Mouse (Mus musculus): Measurements from ENCODE around the gene Cnnm2. TPM values are rescaled to one million over a fixed set of nuclear protein-coding genes. Genes with fewer than 3 reads are reported as not detected.
"Not testable (repeated sequence)": the region's sequence is repeated elsewhere in the genome, so short reads cannot be mapped to it uniquely, and the experiment has no call there.

The Cnnm2 gene
- polyA plus RNA-seq, 1 experiment from 2014 or later = 1.9 TPM

- Histone ChIP-seq H3K9me3 (ENCODE audit: control insufficient read depth, low read length) (no peaks in the 10 kb centered on the region), H3K27ac (ENCODE audit: low read depth, low read length) (no peak overlapping the region), H3K4me3 (ENCODE audit: low read depth, low read length) (no peak overlapping the region), H3K9ac (ENCODE audit: low read depth, low read length) (no peak overlapping the region), H3K27me3 (replicated peaks; ENCODE audit: control insufficient read depth, insufficient read depth, low read length) (no peaks in the 10 kb centered on the region; the same call in 1 of the 2 replicates), H3K36me3 (ENCODE audit: control insufficient read depth, insufficient read depth, low read length) (no peaks in the 10 kb centered on the region), H3K4me1 (replicated peaks; ENCODE audit: control insufficient read depth, insufficient read depth, low read length) (no peaks in the 10 kb centered on the region), H3K4me2 (no peak overlapping the region)
- ATAC-seq (replicated peaks; ENCODE audit: low FRiP score) = no peak
- 75% methylated on average over 3 of the region's 3 CpGs for WGBS
- DNase-seq (ENCODE audit: low spot score) = no peak
Measured at GRCm38 (mm10) chr19:46747799-46748198, 13.6 kb upstream of the Cnnm2 start.

- ATAC-seq (replicated peaks; ENCODE audit: low FRiP score) (no peak), DNase-seq (ENCODE audit: low spot score) (no peak)
- WGBS = 78% methylated on average over 5 of the region's 5 CpGs
Measured at GRCm38 (mm10) chr19:46752235-46752634, 9.2 kb upstream of the Cnnm2 start.

GRCm38 (mm10) chr19:46755066-46755465 is 6.3 kb upstream of the Cnnm2 start:
- Histone ChIP-seq H3K4me2 (no peak overlapping the region), H3K36me3 (ENCODE audit: control insufficient read depth, insufficient read depth, low read length) (no peaks in the 10 kb centered on the region), H3K4me3 (ENCODE audit: low read depth, low read length) (no peak overlapping the region), H3K27me3 (replicated peaks; ENCODE audit: control insufficient read depth, insufficient read depth, low read length) (no peaks in the 10 kb centered on the region; the same call in 1 of the 2 replicates), H3K9me3 (ENCODE audit: control insufficient read depth, low read length) (no peaks in the 10 kb centered on the region), H3K4me1 (replicated peaks; ENCODE audit: control insufficient read depth, insufficient read depth, low read length) (no peaks in the 10 kb centered on the region), H3K27ac (ENCODE audit: low read depth, low read length) (no peak overlapping the region), H3K9ac (ENCODE audit: low read depth, low read length) (no peak overlapping the region)
- WGBS = 46% methylated on average over 9 of the region's 9 CpGs
- ATAC-seq (replicated peaks; ENCODE audit: low FRiP score) (no peak), DNase-seq (ENCODE audit: low spot score) (no peak)

More at GRCm38 (mm10) chr19:46752235-46752634, 9.2 kb upstream of the Cnnm2 start:
- Histone ChIP-seq H3K4me1 (replicated peaks; ENCODE audit: control insufficient read depth, insufficient read depth, low read length) (no peaks in the 10 kb centered on the region), H3K9me3 (ENCODE audit: control insufficient read depth, low read length) (no peaks in the 10 kb centered on the region), H3K4me3 (ENCODE audit: low read depth, low read length) (no peak overlapping the region), H3K27ac (ENCODE audit: low read depth, low read length) (no peak overlapping the region), H3K9ac (ENCODE audit: low read depth, low read length) (no peak overlapping the region), H3K27me3 (replicated peaks; ENCODE audit: control insufficient read depth, insufficient read depth, low read length) (no peaks in the 10 kb centered on the region; the same call in 1 of the 2 replicates), H3K36me3 (ENCODE audit: control insufficient read depth, insufficient read depth, low read length) (no peaks in the 10 kb centered on the region), H3K4me2 (no peak overlapping the region)

GRCm38 (mm10) chr19:46756221-46756620 is 5.2 kb upstream of the Cnnm2 start:
- Histone ChIP-seq H3K27ac (ENCODE audit: low read depth, low read length) (no peak overlapping the region), H3K9me3 (ENCODE audit: control insufficient read depth, low read length) (no peaks in the 10 kb centered on the region), H3K4me3 (ENCODE audit: low read depth, low read length) (no peak overlapping the region), H3K4me2 (no peak overlapping the region), H3K27me3 (replicated peaks; ENCODE audit: control insufficient read depth, insufficient read depth, low read length) (no peaks in the 10 kb centered on the region), H3K36me3 (ENCODE audit: control insufficient read depth, insufficient read depth, low read length) (no peaks in the 10 kb centered on the region), H3K4me1 (replicated peaks; ENCODE audit: control insufficient read depth, insufficient read depth, low read length) (0 out of 2 replicates have a peak, but pooled peaks cover 2% of the 10 kb centered on the region), H3K9ac (ENCODE audit: low read depth, low read length) (no peak overlapping the region)
- ATAC-seq (replicated peaks; ENCODE audit: low FRiP score) (no peak), DNase-seq (ENCODE audit: low spot score) (no peak)
- 85% methylated on average over 4 of the region's 4 CpGs for WGBS

GRCm38 (mm10) chr19:46759096-46759495 is 2.3 kb upstream of the Cnnm2 start:
- Histone ChIP-seq H3K27me3 (replicated peaks; ENCODE audit: control insufficient read depth, insufficient read depth, low read length) (peaks cover 20% of the 10 kb centered on the region), H3K4me3 (ENCODE audit: low read depth, low read length) (no peak overlapping the region), H3K9me3 (ENCODE audit: control insufficient read depth, low read length) (no peaks in the 10 kb centered on the region), H3K9ac (ENCODE audit: low read depth, low read length) (no peak overlapping the region), H3K27ac (ENCODE audit: low read depth, low read length) (no peak overlapping the region), H3K4me1 (replicated peaks; ENCODE audit: control insufficient read depth, insufficient read depth, low read length) (peaks cover 9% of the 10 kb centered on the region), H3K4me2 (no peak overlapping the region), H3K36me3 (ENCODE audit: control insufficient read depth, insufficient read depth, low read length) (no peaks in the 10 kb centered on the region)
- ATAC-seq (replicated peaks; ENCODE audit: low FRiP score) (no peak), DNase-seq (ENCODE audit: low spot score) (no peak)
- 38% methylated on average over 8 of the region's 8 CpGs for WGBS

GRCm38 (mm10) chr19:46759909-46760308 is 1.5 kb upstream of the Cnnm2 start:
- not testable (repeated sequence) for ATAC-seq (replicated peaks; ENCODE audit: low FRiP score); H3K4me2 ChIP-seq; H3K4me3 ChIP-seq (ENCODE audit: low read depth, low read length); DNase-seq (ENCODE audit: low spot score); H3K9me3 ChIP-seq (ENCODE audit: control insufficient read depth, low read length); H3K4me1 ChIP-seq (replicated peaks; ENCODE audit: control insufficient read depth, insufficient read depth, low read length); H3K9ac ChIP-seq (ENCODE audit: low read depth, low read length); H3K36me3 ChIP-seq (ENCODE audit: control insufficient read depth, insufficient read depth, low read length); H3K27ac ChIP-seq (ENCODE audit: low read depth, low read length)
- 85% methylated on average over 10 of the region's 10 CpGs for WGBS
- peaks cover 28% of the 10 kb centered on the region for H3K27me3 ChIP-seq (replicated peaks; ENCODE audit: control insufficient read depth, insufficient read depth, low read length)

- DNase-seq (ENCODE audit: low spot score) (peak; percentile 84), ATAC-seq (replicated peaks; ENCODE audit: low FRiP score) (peak; percentile 68)
- Histone ChIP-seq H3K4me1 (replicated peaks; ENCODE audit: control insufficient read depth, insufficient read depth, low read length) (peaks cover 9% of the 10 kb centered on the region), H3K9me3 (ENCODE audit: control insufficient read depth, low read length) (no peaks in the 10 kb centered on the region), H3K4me3 (ENCODE audit: low read depth, low read length) (peak overlapping the region; percentile 94), H3K27ac (ENCODE audit: low read depth, low read length) (no peak overlapping the region; the same call in 1 of the 2 replicates), H3K9ac (ENCODE audit: low read depth, low read length) (peak overlapping the region; percentile 52), H3K36me3 (ENCODE audit: control insufficient read depth, insufficient read depth, low read length) (no peaks in the 10 kb centered on the region), H3K4me2 (peak overlapping the region; percentile 100), H3K27me3 (replicated peaks; ENCODE audit: control insufficient read depth, insufficient read depth, low read length) (peaks cover 29% of the 10 kb centered on the region)
- 17% methylated on average over 29 of the region's 29 CpGs for WGBS
Measured at GRCm38 (mm10) chr19:46760375-46761160, 828 bp upstream of the Cnnm2 start.

- peaks cover 9% of the 10 kb centered on the region for H3K4me1 ChIP-seq (replicated peaks; ENCODE audit: control insufficient read depth, insufficient read depth, low read length)
- peaks cover 29% of the 10 kb centered on the region for H3K27me3 ChIP-seq (replicated peaks; ENCODE audit: control insufficient read depth, insufficient read depth, low read length)
- WGBS = under 1% methylated on average over 34 of the region's 36 CpGs
- DNase-seq (ENCODE audit: low spot score) (no peak), ATAC-seq (replicated peaks; ENCODE audit: low FRiP score) (no peak)
- H3K9ac ChIP-seq (ENCODE audit: low read depth, low read length) = peak overlapping the region; percentile 85
- H3K36me3 ChIP-seq (ENCODE audit: control insufficient read depth, insufficient read depth, low read length) = no peaks in the 10 kb centered on the region
- H3K27ac ChIP-seq (ENCODE audit: low read depth, low read length) = no peak overlapping the region
- peak overlapping the region; percentile 94 for H3K4me3 ChIP-seq (ENCODE audit: low read depth, low read length)
- peak overlapping the region; percentile 100 for H3K4me2 ChIP-seq
- no peaks in the 10 kb centered on the region for H3K9me3 ChIP-seq (ENCODE audit: control insufficient read depth, low read length)
Measured at GRCm38 (mm10) chr19:46761971-46762290, 535 bp downstream of the Cnnm2 start.
